Mouse (Mus musculus) intestine, embryonic 15.5 days (tissue): ENCODE measurements around the gene Bhmt. TPM values are rescaled to one million over a fixed set of nuclear protein-coding genes. Genes with fewer than 3 reads are reported as not detected.
A peak's percentile ranks its signal among the peaks of the same experiment; 100 is the strongest.

Experiments used
- ATAC-seq: fragments of 200-750 bp; cut with Nextera tagmentation; 2 replicates; pipeline ENCODE4 v1.8.0; 2017; ENCODE audit warnings: moderate TSS enrichment, moderate library complexity
- H3K27ac ChIP-seq: fragments of 300-500 bp; sonication (generic); 2 replicates; pipeline ENCODE4 v1.5.1; 2015; ENCODE audit warnings: mild to moderate bottlenecking, inconsistent platforms
- H3K27me3 ChIP-seq: fragments of 300-500 bp; sonication (generic); replicated peaks from 2 replicates; pipeline ENCODE4 v1.6.1; 2015; ENCODE audit warnings: inconsistent platforms
- H3K36me3 ChIP-seq: fragments of 300-500 bp; sonication (generic); 2 replicates; pipeline ENCODE4 v1.6.1; 2015; ENCODE audit warnings: inconsistent platforms
- H3K4me1 ChIP-seq: fragments of 300-500 bp; sonication (generic); replicated peaks from 2 replicates; pipeline ENCODE4 v1.6.1; 2015; ENCODE audit warnings: inconsistent platforms
- H3K4me2 ChIP-seq: fragments of 300-500 bp; sonication (generic); replicated peaks from 2 replicates; pipeline ENCODE4 v1.6.1; 2015; ENCODE audit warnings: mild to moderate bottlenecking, inconsistent platforms
- H3K4me3 ChIP-seq: fragments of 300-500 bp; sonication (generic); replicated peaks from 2 replicates; pipeline ENCODE4 v1.5.1; 2015; ENCODE audit warnings: inconsistent platforms
- H3K9ac ChIP-seq: fragments of 300-500 bp; sonication (generic); 2 replicates; pipeline ENCODE4 v1.6.1; 2015; ENCODE audit warnings: inconsistent platforms
- H3K9me3 ChIP-seq: fragments of 300-500 bp; sonication (generic); 2 replicates; pipeline ENCODE4 v1.6.1; 2016; ENCODE audit warnings: inconsistent platforms
- WGBS: fragments of 180-500 bp; shearing (Covaris S2); methylation state at CpG from one replicate; pipeline ENCODE4 v1.1.7; 2015; 5-methylcytosine and 5-hydroxymethylcytosine counted together
- polyA plus RNA-seq: library from polyadenylated mRNA; unstranded; fragments of >200 nt; fragmentation: Nextera tagmentation; extraction: Ambion mirVana; gene quantifications from 2 replicates; pipeline ENCODE4 v1.2.1, GENCODE M21; 2015

Bhmt gene
- polyA plus RNA-seq, 1 experiment from 2014 or later = 1.1 TPM

DNA sequence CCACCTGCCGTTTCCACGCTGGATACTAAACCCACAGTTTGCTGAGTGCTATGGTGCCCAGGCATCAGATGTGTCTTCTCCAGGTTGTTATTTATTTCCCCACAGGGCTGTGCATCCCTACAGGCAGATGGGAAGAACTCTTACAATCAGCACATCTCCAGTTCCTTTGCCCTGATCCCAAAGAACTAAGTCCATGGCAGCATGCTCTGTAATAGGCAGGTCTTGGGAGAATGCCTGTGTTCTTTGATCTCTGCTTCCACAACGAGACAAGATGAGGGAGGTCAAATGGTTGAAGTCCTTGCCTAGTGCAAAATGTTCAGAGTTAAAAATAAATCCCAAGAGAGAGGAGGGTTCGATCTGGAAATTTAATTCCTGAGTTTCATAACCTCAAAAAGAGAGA is 1.9 kb upstream of the Bhmt start:
- Histone ChIP-seq H3K27me3 (no peaks in the 10 kb centered on the region), H3K27ac (no peak overlapping the region), H3K36me3 (no peaks in the 10 kb centered on the region), H3K9ac (no peak overlapping the region), H3K4me1 (no peaks in the 10 kb centered on the region), H3K4me3 (no peak overlapping the region), H3K4me2 (no peak overlapping the region), H3K9me3 (no peaks in the 10 kb centered on the region)
- 64% methylated on average over 4 of the region's 4 CpGs for WGBS
- ATAC-seq = no peak

DNA sequence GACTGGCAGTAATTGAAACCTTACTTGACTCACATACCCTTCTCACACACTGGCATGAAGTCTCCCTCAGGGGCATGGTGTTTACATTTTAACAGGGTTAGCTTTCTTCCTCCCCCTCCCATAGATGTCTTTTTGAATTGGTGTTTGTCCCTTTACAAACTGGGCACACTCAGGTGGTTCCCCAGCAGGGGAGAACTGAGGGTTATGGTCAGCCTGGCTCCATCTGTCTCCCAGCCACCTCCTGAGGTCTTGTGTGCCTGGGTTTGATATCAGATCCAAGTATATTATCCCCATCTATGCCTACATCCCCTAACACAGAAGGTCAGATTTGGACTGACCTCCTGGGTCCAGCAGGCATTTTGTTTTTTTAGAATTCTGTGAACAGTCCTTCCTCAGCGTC is 1.2 kb downstream of the Bhmt start:
- Histone ChIP-seq H3K27me3 (no peaks in the 10 kb centered on the region), H3K27ac (no peak overlapping the region), H3K4me1 (no peaks in the 10 kb centered on the region), H3K9ac (no peak overlapping the region), H3K4me3 (no peak overlapping the region), H3K9me3 (no peaks in the 10 kb centered on the region), H3K36me3 (no peaks in the 10 kb centered on the region), H3K4me2 (no peak overlapping the region)
- 93% methylated on average over 1 of the region's 1 CpGs for WGBS
- ATAC-seq = no peak

DNA sequence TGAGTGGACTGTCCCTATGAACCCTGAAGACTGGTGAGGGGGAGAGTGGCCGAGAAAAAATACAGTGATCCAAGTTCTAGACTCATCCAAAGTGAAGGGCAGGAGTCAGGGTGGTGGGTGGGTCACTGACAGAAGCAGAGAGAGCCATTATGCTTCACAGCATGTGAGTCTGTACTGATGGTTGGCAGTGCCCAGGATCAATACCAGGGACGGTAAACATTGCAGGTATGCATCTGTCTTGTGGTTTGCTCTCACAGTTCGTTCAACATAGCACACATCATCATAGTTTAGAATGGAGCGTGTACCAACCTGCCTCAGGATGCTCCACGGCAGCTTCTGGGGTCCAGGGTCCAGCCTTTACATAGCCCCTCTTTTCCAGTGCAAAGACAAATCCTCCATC is 4.8 kb downstream of the Bhmt start:
- no peak for ATAC-seq
- H3K4me2 ChIP-seq = no peak overlapping the region
- no peak overlapping the region for H3K9ac ChIP-seq
- H3K27ac ChIP-seq = no peak overlapping the region
- H3K27me3 ChIP-seq = no peaks in the 10 kb centered on the region
- 85% methylated on average over 5 of the region's 5 CpGs for WGBS
- no peak overlapping the region for H3K4me3 ChIP-seq
- no peaks in the 10 kb centered on the region for H3K9me3 ChIP-seq
- no peaks in the 10 kb centered on the region for H3K36me3 ChIP-seq
- H3K4me1 ChIP-seq = no peaks in the 10 kb centered on the region

DNA sequence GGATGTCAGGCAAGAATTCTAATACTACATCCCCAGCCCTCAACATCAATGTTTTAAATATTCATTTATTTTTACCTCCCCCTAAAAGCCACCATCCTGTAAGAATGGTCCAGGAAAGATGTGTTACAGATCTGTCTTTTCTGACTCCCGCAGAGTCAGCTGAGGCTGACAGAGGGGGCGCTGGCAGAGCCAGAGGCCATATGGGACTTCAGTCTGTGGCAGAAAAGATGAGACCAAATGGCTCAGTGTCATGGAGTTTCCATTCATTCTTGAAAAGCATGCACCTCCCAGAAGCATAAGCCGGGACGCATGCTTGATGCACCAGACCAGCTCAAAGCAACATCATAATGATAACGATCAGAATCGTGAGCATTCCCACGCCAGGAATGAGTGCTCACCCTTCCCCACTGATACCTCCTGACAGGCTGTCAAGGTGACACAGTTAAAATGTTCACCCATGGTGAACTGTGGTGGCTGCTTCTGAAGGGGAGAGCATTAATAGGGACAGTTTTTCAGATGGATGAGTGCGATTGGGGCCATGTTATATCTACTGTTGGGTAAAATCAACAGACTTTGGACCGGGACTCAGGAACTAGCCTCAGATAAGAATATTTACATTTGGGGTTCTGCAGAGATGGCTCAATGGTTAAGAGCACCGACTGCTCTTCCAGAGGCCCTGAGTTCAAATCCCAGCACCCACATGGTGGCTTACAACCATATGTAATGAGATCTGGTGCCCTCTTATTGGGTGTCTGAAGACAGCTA is 6.6 kb downstream of the Bhmt start:
- H3K27me3 ChIP-seq = no peaks in the 10 kb centered on the region
- no peak for ATAC-seq
- no peak overlapping the region for H3K4me2 ChIP-seq
- 79% methylated on average over 10 of the region's 10 CpGs for WGBS
- H3K27ac ChIP-seq = no peak overlapping the region
- H3K9me3 ChIP-seq = no peaks in the 10 kb centered on the region
- no peak overlapping the region for H3K9ac ChIP-seq
- H3K4me1 ChIP-seq = no peaks in the 10 kb centered on the region
- no peak overlapping the region for H3K4me3 ChIP-seq
- H3K36me3 ChIP-seq = no peaks in the 10 kb centered on the region

DNA sequence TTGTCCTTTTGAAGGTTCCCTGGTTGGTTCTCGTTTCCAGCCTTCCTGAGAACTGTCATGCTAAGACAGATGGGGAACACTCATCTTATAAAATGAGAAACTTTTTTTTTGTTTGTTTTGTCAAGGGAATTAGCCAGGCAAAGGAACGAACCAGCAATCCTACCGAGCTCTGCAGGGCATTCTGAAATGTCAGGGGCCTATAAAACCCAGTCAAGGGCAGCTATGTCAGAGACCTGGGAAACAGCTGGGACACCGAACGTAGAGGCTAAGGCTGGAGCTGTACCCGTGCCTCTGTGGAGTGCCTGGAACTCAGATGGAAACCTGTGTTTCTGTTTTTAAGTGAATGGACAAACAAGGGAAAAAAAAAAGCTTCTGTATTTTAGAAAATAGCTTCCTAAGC is 8.9 kb downstream of the Bhmt start:
- Histone ChIP-seq H3K9ac (no peak overlapping the region), H3K27ac (no peak overlapping the region), H3K4me2 (no peak overlapping the region), H3K4me1 (no peaks in the 10 kb centered on the region), H3K27me3 (no peaks in the 10 kb centered on the region), H3K36me3 (no peaks in the 10 kb centered on the region), H3K9me3 (no peaks in the 10 kb centered on the region), H3K4me3 (no peak overlapping the region)
- 26% methylated on average over 6 of the region's 6 CpGs for WGBS
- ATAC-seq = no peak

DNA sequence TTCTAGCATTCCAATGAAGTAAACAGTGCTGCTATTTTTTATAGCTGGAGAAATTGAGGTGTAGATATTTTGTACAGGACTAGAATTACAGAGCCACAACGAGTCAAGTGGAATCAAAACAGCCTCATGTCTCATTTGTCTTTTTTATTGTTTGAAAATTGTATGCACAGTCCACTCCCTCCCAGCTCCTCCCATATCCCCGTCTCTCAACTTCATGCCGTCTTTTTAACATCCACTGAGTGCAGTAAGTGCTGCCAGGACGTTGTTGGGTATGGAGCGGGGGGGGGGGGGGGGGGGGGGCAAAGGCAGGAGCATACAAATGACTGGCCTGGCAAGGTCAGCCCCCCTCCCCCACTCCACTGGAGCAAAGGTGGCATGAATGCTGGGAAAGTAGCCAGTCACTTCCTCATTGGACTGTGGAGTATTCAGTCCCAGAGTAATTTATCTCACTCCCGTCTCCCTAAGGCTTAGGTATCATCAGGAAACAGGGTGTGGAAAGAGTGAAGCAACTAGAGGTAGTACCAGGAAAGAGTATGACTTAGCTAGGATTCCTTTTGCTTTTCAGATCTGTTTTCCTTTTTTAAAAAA is 23.3 kb downstream of the Bhmt start:
- whole genome bisulfite sequencing = 14% methylated on average over 5 of the region's 6 CpGs
- H3K9ac ChIP-seq = no peak overlapping the region
- no peak overlapping the region for H3K4me2 ChIP-seq
- 0 out of 2 replicates have a peak, but pooled peaks cover 2% of the 10 kb centered on the region for H3K4me1 ChIP-seq
- H3K27me3 ChIP-seq = no peaks in the 10 kb centered on the region
- H3K9me3 ChIP-seq = no peaks in the 10 kb centered on the region
- no peak overlapping the region for H3K4me3 ChIP-seq
- H3K27ac ChIP-seq = 0 out of 2 replicates have a peak overlapping the region, but pooled peaks have one; percentile 32
- peak; percentile 89 for ATAC-seq
- no peaks in the 10 kb centered on the region for H3K36me3 ChIP-seq

DNA sequence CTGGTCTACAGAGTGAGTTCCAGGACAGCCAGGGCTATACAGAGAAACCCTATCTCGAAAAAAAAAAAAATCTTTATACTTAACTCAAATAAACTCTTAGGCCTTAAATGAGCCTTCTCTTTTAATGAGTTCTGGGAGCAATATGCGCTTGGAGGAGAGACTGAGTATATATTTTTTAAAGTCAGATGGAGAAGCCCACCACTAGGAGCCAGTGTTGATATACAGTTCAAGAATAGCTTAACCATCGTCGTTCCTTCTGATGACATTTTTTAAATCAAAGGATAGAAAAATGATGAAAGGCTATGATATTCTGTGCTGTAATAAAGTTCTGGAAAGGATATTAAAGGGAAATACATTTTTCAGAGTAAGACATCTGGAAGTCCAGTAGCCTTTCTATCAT is 24.0 kb downstream of the Bhmt start:
- Histone ChIP-seq H3K4me2 (no peak overlapping the region), H3K4me1 (0 out of 2 replicates have a peak, but pooled peaks cover 2% of the 10 kb centered on the region), H3K27ac (no peak overlapping the region), H3K36me3 (no peaks in the 10 kb centered on the region), H3K4me3 (no peak overlapping the region), H3K9me3 (no peaks in the 10 kb centered on the region), H3K27me3 (no peaks in the 10 kb centered on the region), H3K9ac (no peak overlapping the region)
- 56% methylated on average over 4 of the region's 4 CpGs for WGBS
- ATAC-seq = no peak

DNA sequence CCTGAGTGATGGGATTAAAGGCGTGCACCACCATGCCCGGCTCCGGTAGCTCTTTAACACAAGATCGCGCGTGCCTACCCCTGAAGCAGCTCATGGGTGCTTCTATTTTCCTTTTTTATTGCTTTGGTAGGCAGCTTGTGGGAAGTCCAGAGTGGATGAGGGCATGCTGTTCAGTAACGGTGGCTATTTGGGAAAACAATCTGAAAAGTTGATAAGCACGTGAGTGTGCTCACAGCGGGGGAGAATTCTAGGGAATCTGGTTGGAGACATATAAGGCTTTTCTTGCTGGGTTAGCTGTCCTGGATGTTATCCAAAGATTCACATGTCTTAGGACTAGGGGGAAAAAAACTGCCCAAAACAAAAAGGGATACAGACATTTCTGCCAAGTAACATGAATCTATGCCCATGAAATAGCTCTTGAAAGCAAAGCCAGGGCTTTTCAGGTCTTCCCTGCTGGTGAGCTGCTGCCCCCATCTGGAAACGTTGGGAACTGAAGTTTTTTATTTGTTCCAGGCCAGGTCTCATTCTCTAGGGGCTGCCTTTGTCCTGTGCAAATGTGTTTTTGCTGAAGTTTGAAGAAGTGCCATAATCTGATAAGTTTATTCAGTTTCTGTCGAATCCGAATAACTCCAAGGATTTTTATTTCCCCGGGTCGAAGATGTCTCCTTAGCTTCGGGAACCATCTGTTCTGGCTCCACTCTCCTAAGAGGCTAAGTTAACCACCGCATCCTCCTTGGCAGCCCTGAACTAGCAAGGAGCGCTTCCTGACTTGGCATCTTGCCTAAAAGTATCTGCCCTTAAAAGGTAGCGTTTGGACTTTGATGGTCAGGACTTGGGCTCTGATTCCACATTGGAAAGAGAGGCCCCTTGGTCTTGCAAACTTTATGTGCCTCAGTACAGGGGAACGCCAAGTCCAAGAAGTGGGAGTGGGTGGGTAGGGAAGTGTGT is 24.8 kb downstream of the Bhmt start:
- ATAC-seq = peak; percentile 71
- Histone ChIP-seq H3K36me3 (no peaks in the 10 kb centered on the region), H3K4me2 (no peak overlapping the region), H3K4me3 (no peak overlapping the region), H3K9me3 (no peaks in the 10 kb centered on the region), H3K27ac (peak overlapping the region; percentile 37), H3K9ac (no peak overlapping the region), H3K4me1 (0 out of 2 replicates have a peak, but pooled peaks cover 5% of the 10 kb centered on the region), H3K27me3 (no peaks in the 10 kb centered on the region)
- 49% methylated on average over 19 of the region's 19 CpGs for WGBS

DNA sequence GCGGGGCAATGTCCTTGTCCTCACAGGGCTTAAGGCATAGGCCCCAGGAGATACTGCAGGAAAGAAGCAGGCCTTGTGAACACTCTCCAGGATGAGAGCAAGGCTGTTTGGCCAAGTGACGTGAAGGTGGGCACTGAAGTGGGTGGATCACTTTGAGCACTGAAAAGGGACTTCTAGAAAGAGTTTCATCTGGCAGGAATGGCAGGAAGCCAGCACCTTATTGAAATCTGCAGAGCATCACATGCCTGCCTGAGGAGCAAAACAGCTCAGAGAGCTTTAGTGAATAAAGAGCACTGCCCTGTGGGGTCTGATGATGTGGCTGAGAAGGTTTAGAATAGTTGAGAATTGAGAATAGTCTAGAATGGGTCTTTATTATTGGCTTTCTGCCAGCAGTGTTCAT is 29.3 kb downstream of the Bhmt start:
- H3K9me3 ChIP-seq = no peaks in the 10 kb centered on the region
- 76% methylated on average over 2 of the region's 2 CpGs for WGBS
- no peak overlapping the region for H3K4me2 ChIP-seq
- H3K4me1 ChIP-seq = 0 out of 2 replicates have a peak, but pooled peaks cover 5% of the 10 kb centered on the region
- H3K4me3 ChIP-seq = no peak overlapping the region
- H3K27me3 ChIP-seq = no peaks in the 10 kb centered on the region
- no peak overlapping the region for H3K9ac ChIP-seq
- H3K27ac ChIP-seq = no peak overlapping the region
- no peak for ATAC-seq
- no peaks in the 10 kb centered on the region for H3K36me3 ChIP-seq

DNA sequence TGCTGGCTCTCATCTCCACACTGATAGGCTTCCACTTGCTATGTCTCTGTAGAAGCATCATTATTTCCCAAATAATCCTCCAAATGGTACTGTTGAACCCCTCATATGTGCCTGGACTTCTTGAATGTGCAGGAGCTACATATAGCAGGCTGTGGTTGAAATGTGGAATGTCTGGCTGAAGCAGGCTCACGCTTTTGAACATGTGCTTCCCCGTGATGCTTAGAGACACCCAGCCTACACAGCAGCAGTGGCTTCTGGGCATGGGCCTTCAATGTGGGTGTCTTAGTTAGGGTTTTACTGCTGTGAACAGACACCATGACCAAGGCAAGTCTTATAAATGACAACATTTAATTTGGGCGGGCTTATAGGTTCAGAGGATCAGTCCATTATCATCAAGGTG is 30.1 kb downstream of the Bhmt start:
- 95% methylated on average over 3 of the region's 3 CpGs for WGBS

DNA sequence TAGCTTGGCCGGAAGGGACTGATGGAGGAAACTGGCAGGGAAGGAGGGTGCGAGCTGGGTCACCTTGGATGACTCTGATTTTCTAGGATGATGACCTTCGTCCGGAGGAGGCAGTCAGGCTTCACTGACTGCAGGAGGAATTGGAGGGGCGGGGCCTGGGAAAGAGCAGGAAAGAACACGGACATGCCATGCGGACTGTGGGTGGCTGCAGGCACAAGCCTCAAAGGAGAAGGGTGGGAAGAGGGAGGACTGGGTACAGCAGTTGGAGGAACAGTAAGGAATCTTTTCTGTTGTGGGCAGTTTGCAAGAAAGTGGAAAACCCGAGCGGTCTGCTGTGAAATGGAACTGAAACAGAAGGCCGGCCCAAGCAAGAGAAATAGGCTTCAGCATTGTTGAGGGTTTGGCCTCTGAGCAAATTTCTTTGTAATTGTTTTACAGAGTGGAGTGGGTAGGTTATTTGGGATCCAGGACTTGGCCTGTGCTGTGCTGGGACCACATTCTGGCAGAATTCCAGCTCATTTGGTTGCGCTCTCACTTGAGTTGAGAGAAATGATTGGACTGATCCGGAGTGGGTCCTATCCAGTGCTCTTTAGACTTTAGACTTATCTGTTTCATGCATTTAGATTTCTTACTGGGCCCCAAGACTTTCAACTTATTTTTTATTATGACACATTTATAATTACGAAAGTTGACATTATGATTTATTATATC is 30.7 kb downstream of the Bhmt start:
- H3K27me3 ChIP-seq = no peaks in the 10 kb centered on the region
- 0 out of 2 replicates have a peak, but pooled peaks cover 3% of the 10 kb centered on the region for H3K4me1 ChIP-seq
- H3K9me3 ChIP-seq = no peaks in the 10 kb centered on the region
- 73% methylated on average over 13 of the region's 13 CpGs for WGBS
- H3K4me3 ChIP-seq = no peak overlapping the region
- ATAC-seq = peak; percentile 66
- no peak overlapping the region for H3K27ac ChIP-seq
- no peak overlapping the region for H3K9ac ChIP-seq
- H3K4me2 ChIP-seq = no peak overlapping the region
- no peaks in the 10 kb centered on the region for H3K36me3 ChIP-seq

More for the DNA sequence above, 30.1 kb downstream of the Bhmt start:
- Histone ChIP-seq H3K4me1 (0 out of 2 replicates have a peak, but pooled peaks cover 3% of the 10 kb centered on the region), H3K27ac (no peak overlapping the region), H3K27me3 (no peaks in the 10 kb centered on the region), H3K4me2 (no peak overlapping the region), H3K4me3 (no peak overlapping the region), H3K9me3 (no peaks in the 10 kb centered on the region), H3K9ac (no peak overlapping the region), H3K36me3 (no peaks in the 10 kb centered on the region)
- ATAC-seq = no peak

DNA sequence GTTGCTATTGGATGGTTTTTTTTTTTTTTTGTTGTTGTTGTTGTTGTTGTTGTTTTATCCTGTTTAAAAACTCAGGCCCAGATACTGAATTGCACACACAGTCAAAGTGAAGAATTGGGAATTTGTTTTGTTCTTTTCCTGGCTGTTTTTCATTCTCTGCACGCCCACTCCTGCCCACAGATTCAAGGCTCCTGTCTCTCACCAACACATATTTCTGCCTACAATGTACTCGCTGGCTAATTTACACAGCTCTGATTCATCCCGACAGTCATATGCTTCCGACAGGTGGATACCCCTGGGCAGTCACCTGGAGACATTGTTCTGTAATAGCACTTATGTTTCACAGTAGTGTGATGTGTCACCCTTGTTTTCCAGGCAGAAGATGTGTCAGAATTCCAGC is 33.1 kb downstream of the Bhmt start:
- no peaks in the 10 kb centered on the region for H3K36me3 ChIP-seq
- no peak overlapping the region for H3K4me3 ChIP-seq
- 0 out of 2 replicates have a peak, but pooled peaks cover 3% of the 10 kb centered on the region for H3K4me1 ChIP-seq
- no peak overlapping the region for H3K27ac ChIP-seq
- no peak overlapping the region for H3K9ac ChIP-seq
- WGBS = 64% methylated on average over 4 of the region's 4 CpGs
- ATAC-seq = no peak
- H3K27me3 ChIP-seq = no peaks in the 10 kb centered on the region
- no peak overlapping the region for H3K4me2 ChIP-seq
- H3K9me3 ChIP-seq = no peaks in the 10 kb centered on the region
